Mouse (Mus musculus) embryo, embryonic 10 days (tissue): Measurements from ENCODE around the gene Dhx37.
A peak's percentile ranks its signal among the peaks of the same experiment; 100 is the strongest.
"Not testable (repeated sequence)": the region's sequence is repeated elsewhere in the genome, so short reads cannot be mapped to it uniquely, and the experiment has no call there.

Source experiments
- DNase-seq: peaks from one replicate; pipeline ENCODE4 v3.0.0-alpha.2; 2015; ENCODE audit warnings: low spot score

Dhx37 gene

DNA sequence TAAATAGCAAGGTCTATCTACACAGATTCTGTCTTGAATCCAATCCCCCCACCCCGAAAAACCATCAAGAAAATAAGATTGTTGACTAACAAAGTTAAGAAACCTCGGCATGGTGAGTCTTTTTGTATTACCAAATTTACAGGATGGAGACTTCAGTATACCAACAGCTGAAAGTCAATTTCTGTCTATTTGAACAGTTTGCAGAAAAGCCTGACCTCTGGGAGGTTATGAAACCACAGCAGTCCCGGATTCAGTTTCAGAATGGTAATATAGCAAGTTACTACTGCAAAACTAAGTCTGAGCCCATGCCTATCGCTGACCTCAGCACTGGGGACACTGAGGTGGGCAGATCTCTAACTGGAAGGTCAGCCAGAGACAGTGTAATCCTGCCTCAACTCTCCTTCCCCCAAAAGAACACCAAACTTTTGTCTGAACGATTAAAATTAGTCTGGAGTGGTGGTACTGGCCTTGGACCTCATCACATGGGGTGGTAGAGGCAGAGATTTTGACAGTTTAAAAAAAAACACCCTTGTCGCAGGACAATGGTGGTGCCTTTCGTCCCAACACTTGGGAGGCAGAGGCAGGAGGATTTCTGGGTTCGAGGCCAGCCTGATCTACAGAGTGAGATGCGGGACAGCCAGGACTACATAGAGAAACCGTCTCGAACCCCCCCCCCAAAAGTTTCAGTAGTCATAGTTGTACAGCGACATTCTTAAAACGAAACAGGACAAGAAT is 45.4 kb downstream of the Dhx37 start:
- DNase-seq = no peak

DNA sequence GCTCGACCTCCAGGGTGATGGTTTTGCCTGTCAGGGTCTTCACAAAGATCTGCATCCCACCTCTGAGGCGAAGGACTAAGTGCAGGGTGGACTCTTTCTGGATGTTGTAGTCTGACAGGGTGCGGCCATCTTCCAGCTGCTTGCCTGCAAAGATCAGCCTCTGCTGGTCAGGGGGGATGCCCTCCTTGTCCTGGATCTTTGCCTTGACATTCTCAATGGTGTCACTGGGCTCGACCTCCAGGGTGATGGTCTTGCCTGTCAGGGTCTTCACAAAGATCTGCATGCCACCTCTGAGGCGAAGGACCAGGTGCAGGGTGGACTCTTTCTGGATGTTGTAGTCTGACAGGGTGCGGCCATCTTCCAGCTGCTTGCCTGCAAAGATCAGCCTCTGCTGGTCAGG is 46.6 kb downstream of the Dhx37 start:
- not testable (repeated sequence) for DNase-seq

DNA sequence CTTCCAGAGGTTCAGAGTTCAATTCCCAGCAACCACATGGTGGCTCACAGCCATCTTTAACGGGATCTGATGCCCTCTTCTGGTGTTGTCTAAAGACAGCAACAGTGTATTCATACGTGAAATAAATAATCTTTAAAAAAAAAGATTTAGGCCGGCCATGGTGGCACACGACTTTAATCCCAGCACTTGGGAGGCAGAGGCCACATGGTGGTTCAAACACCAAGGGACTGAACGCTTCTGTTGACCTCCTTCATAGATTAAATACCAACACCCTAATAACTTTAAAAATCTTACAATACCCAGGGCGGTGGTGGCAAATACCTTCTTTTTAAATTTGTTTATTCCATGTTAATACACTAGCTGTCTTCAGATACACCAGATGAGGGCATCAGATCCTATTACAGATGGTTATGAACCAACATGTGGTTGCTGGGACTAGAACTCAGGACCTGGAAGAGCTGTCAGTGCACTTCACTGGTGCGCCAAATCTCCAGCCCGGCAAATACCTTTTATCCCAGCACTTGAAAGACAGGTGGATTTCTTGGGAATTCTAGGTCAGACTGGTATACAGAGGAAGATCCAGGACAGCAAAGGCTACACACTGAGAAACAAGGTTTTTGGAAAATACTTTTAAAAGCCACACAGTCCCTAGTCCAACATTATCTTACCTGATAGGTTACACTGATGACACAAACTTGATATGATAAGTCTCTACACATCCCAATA is 48.5 kb downstream of the Dhx37 start:
- no peak for DNase-seq

DNA sequence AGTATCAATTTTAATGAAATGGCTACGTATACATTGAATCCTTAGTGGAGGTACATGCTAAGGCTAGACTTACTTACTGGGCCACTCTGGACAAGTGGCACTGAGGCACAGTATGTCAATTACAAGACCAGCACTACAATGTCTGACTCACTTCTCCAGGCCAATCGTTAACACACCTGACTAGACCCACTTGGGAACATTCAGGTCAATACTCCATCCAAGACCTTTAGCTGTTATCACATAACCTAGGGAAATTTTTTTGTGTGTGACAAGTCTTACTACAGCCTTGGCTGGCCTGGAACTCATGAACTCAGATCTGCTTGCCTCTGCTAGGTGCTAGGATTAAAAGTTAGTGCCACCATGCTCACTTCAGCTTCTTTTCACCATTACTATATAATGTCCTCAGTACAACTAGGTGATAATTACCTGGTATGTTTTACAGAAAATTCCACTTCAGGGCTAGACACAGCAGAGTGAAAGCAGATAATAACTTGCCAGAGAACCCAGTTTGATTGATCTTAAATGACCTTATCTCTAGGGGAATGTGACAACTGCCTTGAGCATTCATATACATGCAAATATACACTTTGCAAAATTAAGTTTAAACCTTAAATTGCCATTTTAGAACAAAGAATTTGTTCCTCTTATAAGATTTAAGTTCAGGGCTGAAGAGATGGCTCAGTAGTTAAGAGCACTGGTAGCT is 49.3 kb downstream of the Dhx37 start:
- DNase-seq = no peak

DNA sequence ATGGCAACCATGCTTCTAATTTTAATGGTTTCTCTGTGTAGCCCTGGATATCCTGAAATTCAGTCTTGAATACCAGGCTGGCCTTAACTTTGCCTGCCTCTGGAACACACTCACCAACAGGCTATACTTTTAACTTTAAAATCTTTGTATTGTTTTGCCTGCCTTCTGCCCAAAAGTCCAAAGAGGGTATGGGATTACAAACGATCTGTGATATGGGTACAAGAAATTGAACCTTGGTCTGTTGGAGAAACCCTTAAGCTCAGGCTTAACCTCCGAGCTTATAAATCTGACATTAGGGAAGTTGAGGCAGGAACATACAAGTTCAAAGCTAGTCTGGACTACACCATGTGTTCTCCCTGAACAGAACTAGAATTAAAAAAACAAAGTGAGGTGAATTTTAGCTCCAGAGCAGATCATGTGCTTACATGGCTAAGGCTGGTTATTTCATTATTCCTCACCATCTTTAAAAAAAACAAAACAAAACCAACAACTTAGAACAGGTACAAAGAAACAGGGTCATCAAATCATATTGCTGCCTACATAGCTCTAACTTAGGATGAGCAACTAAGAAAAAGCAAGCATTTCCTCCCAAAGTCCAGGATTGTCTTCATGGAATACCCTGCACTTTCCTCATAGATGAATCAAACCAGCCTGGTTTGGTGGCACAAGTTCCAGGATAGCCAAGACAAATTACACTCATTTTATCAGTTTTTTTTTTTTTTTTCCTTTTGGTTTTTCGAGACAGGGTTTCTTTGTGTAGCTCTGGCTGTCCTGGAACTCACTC is 50.1 kb downstream of the Dhx37 start:
- no peak for DNase-seq

DNA sequence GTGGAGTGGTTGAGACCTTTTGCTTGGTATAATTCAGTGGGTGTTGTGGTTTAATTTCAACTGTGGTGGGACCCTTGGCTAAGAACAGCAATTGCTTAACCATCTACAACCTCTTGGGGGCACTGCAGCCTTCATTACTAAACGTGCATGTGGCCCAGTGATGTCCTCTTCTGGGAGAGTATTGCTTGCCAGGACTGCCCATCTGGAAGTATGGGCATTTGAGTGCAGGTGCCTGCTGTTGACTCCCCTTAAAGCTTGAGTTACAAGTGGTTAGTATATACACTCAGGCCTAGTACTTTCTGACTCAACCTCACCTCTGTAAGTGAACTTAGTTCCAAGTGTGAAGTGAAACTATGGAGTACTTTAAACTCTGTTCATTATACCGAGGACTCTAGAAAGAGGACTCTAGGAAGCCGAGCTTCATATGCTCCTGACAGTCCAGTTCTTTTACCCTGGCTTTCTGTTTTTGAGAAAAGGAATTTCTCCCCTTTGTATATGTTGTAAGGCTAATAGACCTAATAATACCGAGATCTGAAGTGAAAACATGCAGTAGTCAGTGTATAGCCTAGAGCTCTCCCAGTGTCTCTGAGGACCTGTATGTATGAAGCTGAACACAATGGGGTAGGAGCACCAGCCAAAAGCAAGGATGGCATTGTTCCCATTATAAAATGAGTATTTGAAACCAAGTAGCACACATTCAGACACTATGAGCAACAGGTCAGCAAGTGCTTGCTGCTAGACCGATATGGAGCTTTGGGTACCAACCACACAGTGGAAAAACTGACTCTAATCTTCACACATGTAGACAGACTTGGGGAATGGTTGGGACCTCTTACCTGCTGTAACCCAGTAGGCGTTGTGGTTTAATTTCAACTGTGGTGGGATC is 51.0 kb downstream of the Dhx37 start:
- DNase-seq = peak; percentile 79

DNA sequence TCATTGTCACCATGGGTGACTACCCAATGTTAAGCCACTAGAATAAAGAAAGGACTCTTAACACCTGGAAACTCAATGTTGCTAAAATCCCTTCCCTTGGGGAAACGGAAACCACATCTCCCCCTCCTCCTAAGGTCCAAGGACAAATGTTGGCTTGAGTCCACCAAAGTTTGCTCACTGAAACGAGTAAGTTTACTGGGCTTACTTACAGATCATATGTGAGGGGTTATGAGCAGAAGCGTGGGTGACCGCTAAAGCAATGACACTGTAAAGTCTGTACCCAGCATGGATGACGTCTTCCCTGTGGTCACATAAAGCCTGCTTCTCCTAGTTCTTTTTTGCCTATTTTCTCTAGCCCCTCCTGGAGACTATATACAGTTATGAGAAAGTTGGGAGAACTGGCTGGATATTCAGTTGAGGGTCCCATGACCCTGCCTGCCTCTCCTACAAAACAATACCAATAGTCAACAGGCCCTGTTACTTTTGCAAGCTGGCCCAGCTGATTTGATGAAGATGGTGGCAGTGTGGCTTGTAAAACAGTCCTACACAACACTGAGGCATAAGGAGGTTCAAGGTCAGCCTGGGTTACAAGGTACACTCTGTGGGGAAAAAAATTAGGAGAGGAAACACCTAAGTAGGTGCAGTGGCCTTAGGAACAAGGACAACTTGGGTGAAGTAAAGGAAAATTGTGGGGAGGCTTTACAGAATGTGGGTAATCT is 51.8 kb downstream of the Dhx37 start:
- DNase-seq = no peak

DNA sequence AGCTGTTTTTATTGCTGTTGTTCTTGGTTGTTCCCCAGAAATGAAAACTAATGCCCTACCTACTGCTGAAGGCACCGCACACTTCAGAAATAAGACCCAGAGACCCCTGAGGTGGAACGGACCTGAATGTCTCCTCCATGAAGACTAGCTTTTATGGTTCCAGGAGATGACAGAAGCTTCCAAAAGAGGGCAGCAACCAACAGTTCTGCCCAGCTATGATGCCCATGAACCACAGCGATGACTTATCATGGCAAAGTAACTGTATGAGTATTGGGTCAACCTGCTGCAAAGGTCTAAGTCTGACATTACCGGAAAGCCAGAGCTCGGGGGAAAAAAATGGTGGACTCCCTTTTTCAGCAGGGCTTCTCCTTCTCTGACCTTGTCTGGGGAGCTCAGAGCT is 55.0 kb downstream of the Dhx37 start:
- no peak for DNase-seq

DNA sequence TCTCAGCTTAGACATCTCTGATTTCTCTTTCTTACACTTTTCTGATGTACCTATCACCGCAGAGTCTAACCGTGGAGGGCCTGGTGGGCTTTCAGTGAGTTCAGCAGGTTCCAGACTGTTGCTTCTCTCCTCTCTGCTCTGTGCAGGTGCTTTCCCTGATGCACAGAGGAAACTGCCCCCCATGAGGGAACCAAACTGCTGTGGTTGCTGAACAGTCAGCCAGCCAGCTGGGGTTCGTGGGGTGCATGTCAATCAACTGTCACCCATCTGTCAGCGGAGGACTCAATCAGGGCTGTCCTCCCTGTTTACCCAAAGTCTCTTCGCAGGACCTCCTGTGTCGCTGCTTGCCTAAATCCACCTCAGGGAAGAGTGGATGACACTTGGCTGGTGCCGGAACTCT is 56.7 kb downstream of the Dhx37 start:
- DNase-seq = no peak

DNA sequence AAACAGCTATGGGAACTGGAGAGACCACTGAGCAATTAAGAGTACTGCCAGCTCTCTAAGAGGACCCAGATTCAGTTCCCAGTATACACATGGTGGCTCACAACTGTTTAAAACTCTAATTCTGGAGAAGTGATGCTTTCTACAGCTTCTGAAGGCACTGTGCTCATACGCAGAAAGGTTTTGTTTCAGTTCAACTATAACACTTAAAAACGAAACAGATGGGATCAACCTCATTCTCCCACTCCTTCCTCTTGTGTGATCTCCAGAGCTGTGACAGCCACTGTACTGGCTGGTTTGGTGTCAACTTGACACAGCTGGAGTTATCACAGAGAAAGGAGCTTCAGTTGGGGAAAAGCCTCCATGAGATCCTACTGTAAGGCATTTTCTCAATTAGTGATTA is 58.0 kb downstream of the Dhx37 start:
- DNase-seq = no peak

DNA sequence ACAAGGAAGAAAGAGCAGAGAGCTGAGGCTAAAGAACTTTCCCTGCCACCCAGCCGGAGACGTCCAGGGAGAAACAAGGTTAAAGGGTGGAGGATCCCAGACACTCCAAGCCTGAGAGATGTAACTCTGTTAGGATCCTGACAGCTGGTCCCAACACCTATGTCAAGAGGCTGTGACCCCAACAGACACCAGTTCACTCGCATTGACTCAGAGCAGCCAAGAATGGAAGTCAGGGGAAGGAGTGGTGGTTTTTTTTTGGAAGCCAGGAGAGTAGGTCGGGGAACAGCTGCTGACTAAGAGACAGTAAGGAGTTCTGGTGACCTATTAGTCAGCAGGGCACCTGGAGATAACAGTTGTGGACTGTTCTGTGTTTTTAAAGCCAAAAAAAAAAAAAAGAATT is 61.9 kb downstream of the Dhx37 start:
- no peak for DNase-seq

DNA sequence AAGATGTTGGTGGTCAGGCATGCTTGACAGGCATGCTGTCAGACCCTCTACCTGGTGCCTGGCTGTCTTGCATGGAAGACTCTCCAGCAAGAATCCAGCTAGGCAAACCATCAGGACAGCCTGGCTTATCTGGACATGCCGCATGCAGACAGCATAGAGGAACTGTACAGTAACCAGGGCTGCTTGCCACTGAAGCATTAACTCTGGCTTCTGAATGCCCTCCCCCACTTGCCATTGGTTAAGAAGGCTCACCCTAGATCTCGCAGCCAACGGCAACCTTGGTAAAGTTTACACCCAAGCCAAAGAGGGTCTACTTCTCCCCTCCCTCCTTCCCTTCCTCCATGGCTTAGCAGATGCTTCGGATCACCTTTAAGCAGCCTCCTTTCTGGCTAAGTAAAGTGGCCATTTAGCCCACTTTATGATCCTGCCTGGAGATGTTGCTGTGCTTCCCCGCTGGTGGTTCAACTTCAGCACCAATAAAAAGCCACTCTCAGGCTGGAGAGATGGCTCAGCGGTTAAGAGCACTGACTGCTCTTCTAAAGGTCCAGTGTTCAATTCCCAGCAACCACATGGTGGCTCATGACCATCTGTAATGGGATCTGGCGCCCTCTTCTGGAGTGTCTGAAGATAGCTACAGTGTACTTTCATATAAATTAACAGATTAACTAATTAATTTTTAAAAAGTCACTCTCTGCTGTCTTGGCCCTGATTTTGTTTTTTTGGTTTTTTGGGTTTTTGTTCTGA is 62.8 kb downstream of the Dhx37 start:
- DNase-seq = no peak

DNA sequence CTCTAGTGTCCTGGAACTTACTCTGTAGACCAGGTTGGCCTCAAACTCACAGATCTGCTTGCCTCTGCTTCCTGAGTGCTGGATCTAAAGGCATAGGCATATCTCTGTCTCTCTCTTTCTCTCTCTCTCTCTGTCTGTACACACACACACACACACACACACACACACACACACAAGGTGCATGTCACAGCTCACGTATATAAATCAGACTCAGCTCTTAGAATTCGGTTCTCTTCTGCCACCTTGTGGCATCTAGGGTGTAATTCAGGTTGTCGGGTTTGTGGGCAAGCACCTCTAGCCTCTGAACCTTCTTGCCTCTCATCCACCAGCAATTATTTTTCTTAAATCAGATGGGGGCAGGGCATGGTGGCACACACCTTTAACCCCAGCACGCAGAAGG is 65.4 kb downstream of the Dhx37 start:
- DNase-seq = peak; percentile 81

DNA sequence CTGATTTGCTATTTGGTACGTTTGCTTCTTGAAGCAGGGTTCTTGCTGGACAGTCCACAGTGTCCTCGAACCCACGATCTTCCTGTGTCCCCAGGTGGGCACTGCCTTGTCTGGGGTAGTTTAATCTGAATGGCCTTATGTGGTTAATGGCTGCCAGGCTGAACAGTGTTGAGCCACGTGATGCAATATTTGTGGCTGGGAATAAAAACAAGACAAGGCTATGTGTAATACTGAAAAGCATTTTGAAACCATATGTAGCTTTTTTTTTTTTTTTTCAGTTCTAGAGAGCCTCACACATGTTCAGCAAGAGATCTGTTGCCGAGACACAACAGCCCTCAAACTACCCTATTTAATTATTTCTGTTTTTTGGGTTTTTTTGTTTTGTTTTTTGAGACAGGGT is 65.8 kb downstream of the Dhx37 start:
- no peak for DNase-seq

DNA sequence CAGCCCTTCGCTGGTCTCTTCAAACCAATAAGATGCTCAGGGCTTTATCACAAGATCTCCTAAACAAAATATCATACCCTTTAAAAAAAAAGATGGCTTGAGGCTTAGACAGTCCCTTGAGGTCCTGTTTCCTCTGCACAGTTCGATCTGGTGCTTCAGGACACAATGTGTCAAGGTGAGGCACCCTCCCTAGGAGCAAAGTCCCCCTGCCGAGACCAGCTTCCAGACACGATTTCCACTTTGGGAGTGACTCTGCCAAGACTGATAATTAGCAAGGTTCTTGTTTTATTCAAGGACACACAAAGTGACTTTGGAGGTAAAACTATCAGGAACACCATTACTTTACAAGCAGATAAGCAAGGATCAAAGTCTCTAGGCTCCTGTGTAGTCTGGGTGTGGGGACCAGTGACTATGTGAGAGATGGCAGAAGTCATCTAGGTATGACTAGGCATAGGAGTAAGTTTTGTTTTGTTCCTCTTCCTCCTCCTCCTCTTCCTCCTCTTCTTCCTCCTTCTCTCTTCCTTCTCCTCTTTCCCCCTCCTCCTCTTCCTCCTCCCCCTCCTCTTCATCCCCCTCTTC is 69.0 kb downstream of the Dhx37 start:
- DNase-seq = no peak

DNA sequence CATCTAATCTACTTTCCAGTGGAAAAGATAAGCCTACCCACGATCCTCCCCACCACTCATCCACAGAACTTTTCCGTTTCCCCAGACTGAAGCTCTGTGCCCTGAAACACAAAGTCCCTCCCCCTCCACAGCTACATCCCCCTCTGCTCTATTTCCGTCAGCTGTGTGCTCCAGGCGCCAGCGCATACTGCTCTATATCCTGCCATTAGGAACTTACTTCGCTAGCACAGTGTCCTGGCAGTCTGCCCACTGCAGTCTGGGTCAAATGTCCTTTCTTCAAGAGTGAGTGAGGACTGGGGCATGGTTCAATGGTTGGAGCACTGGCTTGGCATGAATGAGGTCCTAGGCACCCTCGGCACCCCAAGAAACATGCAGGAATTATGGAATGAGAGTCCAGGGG is 70.0 kb downstream of the Dhx37 start:
- DNase-seq = no peak
